Mouse (Mus musculus): Measurements from ENCODE around the gene 2310034G01Rik.

The 2310034G01Rik gene

DNA sequence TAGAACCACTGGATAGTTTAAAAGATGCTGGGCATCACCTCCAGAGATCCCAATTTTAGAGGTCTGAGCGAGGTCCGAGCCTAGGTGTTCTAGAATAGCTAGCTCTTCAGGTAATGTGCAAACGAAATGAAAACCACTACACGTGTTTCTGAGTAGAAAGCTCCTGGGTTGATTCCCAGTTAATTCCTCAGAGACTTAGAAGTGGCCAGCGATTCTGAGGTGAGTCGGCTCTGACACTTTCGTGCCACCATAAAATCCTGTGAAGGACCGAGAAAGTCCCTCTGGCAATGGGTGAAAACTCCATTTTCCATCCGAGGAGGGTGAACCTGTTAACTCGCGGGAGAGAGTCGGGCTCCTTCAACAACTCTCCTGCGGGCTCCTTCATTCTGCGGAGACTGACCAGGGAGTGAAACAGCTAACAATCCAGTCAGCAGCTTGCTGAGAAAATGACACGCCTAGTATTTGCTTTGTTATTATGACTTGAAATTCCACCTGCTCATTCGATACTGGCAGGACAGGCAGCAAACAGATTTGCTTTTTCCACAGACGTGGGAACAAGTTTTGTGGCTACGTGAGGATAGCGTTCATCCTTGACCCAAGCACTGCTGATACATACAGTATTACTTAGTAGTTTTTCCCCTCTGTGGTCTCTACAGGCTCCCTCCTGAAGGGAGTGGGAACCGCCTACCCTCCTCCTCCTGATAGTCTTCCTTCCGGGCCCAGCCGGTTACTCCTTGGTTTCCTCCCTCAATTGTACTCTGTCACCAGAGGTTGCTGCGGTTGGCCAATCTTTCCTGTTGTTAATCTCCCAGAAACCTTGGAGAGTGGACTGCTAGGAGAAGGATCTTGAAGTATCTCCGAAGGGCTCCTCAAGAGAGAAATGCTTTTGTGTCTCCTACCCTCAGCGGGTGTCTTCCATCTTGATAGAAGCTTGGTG is 7.5 kb upstream of the 2310034G01Rik start:
- peak; percentile 45 for DNase-seq

DNA sequence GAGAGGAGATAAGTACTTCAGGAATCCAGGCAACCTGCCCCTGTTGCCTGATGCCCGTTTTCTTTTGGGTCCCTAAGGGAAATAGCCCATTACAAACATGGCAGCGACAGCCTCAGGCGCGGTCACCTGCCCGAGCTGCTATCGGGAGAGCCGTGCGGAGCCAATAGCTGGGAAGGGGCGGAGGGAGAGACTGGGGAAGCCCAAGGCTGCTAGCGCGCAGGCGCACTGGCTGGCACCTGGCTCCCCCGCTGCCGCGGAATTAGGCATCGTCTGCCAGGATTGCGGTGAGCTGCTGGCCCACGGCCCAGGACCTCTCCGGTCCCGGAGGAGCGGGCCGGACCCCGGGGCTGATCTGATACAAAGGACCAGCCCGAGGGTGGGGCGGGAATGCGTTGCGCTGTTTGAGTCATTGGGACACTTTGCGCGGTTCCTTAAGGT is 6.6 kb upstream of the 2310034G01Rik start:
- DNase-seq, result peak; percentile 87

DNA sequence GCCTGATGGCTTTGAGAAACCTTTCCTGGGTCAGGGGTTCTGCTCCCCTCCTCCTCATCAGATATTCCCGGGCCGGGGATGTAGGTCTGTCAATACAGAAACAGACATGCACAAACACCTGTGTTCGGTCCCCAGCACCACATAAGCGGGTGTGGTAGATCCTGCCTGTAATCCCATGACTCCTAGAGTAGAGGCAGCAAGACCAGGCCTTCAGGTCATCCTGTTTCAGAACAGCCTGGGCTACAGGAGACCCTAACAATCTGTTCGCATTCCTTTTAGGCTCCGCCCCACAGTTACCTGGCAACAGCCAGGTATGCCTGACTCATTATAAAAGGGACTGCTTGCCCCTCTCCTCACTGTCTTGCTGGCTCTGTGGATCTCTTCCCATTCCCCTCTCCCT is 552 bp downstream of the 2310034G01Rik start:
- no peak for DNase-seq

DNA sequence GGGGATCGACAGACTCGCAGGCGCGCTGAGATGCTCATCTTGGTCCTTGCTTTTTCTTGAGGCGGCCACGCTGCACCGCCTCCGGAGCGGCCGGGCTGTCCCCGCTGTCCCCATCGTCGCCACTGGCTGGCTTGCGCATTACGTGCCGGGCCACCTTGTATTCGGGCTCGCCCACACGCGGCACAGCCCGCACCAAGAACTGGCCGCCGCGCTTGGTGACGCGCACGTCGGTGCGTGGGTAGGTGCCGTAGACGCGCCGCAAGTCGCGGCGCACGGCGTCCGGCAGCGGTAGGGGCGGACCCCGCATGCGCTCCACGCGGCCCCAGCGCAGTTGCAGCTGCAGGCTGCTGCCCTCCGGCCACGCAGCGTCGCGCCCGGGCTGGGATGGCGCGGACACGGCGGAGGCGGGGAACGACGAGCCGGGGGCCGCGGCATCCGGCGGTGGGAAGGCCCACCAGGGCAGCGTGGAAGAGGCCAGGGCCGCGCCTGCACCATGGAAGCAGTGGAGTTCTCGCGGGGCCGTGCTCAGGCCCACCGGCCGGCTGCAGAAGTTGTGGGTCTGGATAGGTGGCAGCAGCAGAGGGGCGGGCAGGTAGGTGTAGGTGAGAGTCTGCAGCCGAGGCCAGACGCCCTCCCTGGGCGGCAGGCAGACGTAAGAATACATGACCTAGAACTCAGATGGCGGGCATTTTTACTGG is 1.2 kb downstream of the 2310034G01Rik start:
- peak; percentile 79 for DNase-seq

DNA sequence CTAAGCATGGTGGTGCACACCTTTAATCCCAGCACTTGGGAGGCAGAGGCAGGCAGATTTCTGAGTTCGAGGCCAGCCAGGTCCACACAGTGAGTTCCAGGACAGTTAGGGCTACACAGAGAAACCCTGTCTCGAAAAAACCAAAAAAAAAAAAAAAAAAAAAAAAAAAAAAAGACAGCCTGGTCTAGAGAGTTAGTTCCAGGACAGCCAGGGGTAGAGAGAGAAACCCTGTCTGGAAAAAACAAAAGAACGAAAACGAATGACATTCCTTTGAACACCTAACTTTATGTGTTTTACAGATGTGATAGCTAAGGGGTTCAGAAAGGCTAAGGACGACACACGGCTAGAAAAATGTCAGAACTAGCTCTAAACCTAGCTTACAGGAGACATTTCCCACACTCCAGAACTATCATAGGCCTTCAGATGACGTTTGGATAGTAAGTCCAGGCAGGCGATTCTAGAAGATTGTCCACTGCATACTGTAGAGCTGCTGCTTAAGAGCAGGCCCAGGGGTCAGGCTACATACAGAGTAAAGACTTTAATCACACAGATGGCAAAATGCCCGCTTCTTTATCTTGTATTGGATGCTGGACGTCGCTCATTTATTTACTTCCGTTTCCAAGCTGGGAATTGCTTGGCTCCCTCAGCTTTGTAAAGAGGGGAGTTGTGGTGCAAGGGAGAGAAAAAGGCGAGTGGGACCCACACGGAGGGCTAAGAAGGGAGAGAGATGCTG is 2.0 kb downstream of the 2310034G01Rik start:
- no peak for DNase-seq

DNA sequence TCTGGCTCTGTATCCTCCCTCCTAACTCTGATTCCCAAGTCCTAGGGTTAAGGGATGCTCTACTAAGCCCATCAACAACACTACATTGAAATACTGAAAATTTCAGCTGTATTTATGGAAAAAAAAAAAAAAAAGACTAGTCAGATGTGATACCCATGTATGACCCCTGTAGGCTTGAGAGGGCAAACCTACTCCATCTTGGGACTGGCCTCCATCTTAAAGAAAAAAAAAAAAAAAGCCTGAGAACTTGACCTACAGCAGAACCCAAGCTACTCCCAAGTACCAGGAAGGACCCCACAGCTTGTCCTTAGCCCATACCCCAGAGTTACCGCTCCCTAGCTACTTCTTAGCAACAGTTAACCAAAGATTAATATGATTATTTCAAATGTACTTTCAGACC is 3.0 kb downstream of the 2310034G01Rik start:
- no peak for DNase-seq

DNA sequence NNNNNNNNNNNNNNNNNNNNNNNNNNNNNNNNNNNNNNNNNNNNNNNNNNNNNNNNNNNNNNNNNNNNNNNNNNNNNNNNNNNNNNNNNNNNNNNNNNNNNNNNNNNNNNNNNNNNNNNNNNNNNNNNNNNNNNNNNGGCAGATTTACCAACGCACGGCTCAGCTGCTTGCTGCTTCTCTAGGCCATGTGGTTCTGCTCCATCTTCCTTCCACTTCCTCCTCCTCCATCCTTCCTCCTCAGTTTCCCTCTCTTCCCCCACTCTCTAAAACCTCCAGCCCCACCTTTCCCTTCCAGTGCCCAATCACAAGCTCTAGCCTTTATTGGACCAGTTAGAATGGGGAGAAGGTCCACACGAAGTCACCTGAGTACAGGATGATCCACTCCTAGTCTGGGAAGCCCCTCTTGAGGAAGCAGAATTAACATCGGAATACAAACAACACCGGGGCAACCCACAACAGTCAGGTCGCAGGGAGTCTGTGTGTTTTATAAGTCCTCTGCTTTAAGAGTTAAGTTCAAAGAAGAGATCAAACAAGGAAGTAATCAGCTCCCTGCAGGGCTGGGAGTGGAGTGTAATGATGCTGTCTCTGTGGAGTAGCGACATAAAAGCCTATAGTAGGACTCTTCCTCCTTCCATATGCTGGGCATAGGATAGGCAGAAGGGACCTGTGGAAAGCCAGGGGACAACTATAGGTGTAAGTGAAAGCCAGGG is 5.2 kb downstream of the 2310034G01Rik start:
- DNase-seq, result no peak

DNA sequence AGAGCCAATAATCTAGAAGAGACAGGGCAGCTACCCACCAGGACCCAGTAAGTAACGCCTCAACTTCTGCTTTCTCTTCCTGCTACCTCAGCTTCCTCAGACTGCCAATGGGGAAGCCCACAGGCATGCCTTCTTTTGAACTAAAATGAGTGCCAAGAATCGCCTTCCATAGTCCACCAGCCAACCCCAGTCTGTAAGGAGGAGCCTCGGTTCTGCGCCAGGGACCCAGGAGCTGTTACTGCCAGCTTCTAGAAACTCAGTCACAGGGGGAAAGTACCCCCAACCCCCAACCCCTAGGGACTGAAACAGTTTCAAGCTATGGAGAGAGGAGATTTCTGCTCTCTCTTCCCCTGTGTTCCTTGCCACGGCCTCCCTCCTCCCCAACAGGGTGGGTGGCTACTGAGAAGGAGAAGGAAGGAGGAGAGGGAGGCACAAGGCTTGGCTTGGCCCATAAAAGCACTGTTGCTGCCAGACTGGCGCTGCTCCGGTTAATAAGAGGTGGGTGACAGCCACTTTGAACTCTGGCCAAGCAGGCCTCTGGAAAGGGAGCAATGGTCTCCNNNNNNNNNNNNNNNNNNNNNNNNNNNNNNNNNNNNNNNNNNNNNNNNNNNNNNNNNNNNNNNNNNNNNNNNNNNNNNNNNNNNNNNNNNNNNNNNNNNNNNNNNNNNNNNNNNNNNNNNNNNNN is 10.7 kb downstream of the 2310034G01Rik start:
- peak; percentile 80 for DNase-seq

DNA sequence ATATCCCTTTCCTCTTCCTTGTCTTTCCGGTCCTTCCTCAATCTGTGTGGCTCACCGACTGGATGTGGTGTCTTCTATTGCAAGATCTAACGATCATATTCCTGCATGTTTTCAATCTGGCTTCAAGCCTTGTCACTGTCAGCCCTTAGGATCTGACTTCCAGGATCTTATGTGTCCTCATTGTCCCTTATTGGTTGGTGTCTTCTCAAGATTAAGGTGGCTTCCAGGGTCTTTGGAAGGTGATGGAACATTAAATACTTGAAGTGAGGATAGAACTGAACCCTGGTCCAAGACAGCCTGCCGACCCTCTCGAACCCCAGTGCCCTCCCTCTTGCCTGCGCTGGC is 11.2 kb downstream of the 2310034G01Rik start:
- no peak for DNase-seq

DNA sequence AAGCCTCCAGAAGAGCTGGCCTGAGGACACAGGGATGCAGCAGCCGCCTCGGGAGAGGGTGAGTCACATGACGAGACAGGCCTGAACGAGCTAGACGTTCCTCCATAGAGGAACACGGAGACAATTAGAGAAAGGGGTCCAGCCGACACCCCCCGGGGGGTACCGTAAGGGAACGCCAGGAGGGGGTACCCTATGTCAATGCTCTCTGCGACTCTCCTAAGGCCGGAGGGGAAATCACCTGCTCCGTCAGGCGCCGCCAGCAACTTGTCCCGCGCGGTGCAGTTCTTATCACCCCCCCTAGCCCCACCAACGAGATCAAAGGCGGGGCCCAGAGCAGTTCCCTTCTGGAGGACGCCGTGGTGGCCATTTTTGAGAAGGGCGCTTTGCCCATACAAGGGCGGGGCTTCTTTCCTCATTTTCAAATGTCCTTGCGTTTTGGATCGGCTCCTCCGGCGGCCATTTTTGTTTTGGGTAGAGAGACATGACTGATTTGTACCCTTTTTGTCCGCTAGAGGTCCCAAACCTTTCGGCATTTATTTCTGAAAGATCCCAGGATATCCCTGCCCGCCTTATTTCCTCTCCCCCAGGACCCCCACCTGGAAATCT is 11.7 kb downstream of the 2310034G01Rik start, which contains the start of gene Cuedc2:
Gene Cuedc2 (minus strand): TSS at position 372 of the 606 bp plus-strand sequence.
- DNase-seq, result peak; percentile 98

DNA sequence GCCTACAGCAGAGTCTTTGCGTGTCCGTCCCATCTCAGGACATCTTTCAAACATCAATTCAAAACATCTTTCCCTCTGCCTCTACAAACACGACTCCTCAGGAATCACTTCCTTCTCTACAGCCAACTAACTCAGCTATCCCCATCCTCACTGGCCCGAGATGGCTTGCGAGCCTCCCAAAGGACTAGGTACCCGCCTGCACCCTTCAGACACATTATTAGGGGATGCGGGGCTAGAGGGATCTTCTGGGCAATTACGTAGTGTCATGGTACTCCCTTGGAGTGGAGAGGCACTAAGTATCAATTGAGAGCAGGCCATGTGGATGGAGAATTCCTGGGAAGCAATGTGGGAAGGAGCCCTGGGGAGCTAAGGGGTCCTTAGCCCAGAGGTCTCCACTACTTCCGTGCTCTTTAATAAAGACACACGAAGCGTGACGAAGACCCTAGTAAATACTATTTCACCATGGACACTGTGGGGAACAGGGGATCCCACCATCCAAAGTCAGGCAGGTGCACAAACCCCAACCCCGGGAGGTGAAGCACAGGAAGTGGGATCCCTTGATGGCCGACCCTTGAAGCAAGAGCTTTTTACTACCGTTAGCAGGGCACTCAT is 12.3 kb downstream of the 2310034G01Rik start:
- no peak for DNase-seq

DNA sequence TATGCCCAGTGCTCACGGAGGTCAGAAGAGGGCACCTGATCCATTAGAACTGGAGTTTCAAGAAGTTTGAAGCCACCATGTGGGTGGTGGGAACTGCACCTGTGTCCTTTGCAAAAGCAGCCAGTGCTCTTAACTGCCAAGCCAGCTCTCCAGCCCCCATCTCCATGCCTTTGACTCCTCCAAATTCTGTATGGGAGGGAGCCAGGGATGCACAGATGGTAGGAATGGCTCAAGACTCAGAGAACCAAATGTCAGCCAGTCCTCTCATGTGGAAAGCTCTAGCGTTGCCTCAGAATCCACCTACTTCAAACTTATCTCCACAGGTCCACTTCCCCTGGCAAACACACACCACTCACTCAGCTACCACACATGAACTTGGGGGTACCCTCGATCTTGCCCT is 16.2 kb downstream of the 2310034G01Rik start:
- no peak for DNase-seq

DNA sequence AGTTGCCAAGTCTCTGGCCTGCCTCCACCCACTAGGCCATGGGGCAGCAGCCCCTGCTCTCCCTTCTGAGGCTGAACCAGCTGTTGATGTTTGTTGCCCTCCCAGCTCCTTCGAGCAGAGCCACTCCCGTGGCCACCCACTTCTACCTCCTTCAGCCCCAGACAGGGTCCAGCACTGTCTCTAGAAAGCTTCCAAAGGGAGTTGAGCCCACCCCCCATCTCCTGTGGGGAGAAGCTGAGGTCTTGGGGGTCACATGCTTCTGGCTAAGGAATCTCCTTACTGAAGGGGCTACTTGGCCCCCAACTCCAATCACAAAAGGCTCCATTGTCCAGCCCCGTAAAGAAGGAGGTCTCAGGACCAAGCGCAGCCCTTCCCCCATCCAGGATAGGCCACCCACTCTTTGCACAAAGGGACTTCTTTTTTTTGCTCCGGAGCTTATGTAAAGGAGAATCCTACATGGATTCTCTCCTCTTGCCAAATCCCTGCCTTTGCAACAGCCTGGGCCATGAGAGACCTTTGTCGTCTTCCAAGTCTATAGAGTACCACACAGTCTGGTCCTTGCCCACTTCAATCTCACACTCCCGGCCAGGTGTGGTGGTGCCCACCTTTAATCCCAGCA is 17.3 kb downstream of the 2310034G01Rik start:
- DNase-seq, result no peak

DNA sequence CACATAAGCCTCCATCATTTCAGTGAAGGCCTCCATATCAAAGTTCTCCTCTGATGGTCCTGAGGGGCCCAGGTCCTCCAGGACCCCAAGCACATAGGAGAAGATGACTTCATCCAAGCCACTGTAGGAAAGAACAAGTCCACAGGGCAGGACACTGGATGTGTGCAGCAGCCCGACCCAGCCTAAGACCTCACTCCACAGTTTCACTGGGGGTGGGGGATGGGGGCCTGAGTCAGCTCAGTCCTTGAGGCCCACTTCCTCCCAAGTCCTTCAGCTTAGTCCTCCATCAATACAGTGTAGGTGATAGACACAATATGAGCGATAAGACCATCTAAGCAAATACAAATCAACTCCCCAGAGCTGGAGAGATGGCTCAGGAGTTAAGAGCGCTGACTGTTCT is 18.2 kb downstream of the 2310034G01Rik start:
- DNase-seq, result no peak

DNA sequence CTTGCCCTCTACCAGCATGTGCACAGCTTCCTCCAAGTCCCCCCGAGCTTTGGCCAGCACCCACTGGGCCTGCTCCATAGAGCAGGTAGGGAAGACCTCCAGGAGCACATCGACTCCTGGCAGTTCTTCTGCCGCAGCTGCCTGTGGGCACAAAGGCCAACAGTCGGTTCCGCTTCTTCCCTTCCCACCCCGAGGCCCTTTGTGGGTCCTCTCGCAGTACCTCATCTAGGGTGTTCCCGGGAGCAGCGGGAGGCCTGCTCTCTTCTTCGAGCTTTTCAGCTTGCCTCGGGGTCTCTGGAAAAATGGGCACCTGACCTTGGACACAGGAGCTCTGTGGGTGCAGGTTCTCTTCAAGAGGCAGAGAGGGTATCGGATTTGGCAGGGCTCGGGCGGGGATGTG is 18.8 kb downstream of the 2310034G01Rik start:
- no peak for DNase-seq

DNA sequence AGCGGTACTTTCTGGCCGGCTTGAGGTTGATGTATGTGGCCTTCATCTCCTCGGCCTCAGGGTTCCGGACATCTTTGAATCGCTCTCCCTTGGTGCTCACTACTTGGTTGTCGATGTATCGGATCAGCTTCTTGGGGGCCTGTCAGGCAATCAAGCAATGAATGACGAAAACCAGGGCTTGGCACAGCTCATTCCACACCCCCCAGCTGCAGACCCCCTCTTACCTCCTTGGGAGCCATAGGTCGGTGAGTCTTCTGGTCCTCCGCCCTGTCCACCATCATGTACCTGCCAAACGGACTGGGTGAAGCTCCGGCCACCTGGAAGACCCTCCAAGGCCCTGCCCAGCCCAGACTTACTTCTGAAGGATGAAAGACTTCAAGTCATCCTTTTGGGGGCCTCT is 19.4 kb downstream of the 2310034G01Rik start:
- DNase-seq, result no peak

DNA sequence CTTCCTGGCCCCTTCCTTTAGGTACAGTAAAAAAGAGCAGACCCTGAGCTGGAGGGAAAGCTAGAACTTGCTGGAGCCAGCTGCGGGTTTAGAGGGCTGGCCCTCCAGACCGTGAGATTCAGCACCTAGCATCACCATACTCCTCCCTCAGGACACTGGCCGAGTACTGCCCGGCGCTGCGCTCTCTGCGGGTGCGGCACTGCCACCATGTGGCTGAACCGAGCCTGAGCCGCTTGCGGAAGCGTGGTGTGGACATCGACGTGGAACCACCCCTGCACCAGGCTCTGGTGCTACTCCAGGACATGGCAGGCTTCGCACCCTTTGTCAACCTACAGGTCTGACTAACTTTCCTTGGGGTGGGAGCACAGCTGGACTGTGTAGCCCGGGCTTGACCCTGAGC is 20.2 kb downstream of the 2310034G01Rik start:
- DNase-seq, result peak; percentile 92

DNA sequence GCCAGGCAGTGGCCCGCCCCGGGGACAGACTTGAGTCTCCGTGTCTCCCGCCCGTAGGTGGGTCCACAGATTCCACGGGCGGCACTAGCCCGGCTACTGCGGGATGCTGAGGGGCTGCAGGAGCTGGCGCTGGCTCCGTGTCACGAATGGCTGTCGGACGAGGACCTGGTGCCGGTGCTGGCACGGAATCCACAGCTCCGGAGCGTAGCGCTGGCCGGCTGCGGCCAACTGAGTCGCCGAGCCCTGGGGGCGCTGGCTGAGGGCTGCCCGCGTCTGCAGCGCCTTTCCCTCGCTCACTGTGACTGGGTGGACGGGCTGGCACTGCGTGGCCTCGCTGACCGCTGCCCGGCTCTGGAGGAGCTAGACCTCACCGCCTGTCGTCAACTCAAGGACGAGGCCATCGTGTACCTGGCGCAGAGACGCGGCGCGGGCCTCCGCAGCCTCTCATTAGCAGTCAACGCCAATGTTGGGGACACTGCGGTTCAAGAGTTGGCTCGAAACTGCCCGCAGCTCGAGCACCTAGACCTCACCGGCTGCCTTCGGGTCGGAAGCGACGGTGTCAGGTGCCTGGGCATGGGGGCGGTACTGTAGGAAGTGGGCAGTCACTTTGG is 21.0 kb downstream of the 2310034G01Rik start:
- DNase-seq, result no peak

DNA sequence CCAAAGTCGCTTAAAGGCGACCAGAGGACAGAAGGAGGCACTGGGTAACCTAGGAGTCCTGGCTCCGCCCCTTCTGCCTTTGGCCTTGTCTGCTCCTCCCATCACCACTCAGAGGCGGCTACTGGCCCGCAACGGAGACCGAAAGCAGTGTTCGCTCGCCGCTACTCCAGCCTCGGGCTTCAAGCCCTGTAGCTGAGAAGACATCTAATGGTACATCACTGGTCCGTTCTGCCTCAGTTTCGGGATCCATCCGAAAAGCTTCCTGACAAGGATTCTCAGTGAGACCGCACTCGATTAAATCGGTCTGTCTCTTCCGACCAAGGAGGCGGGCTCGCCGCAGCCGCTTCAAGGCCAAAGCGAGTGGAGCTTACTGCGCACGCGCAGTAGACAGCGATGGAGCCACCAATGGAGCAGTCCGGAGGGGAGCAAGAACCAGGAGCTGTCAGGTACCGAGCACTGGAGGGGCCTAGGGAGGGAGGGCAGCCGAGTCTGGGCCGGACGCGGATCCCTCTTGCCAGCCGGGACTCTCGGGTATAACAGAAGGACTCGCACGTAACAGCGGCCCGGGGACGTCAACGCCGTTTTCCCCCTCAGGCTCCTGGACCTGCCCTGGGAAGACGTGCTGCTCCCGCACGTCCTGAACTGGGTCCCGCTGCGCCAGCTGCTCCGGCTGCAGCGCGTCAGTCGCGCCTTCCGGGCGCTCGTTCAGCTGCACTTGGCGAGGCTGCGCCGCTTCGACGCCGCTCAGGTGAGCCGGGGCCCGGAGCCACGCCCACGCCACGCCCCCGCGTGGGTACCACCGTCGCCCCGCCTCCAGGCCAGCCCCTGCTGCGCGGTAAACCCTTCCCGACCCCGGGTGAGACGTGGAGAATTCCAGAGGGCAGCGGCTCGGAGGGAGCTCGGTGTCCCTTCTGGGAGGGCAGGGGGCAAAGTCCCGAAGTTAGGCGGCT is 21.7 kb downstream of the 2310034G01Rik start, which contains the start of gene Fbxl15:
Gene Fbxl15 (plus strand): TSS at position 104 of the 950 bp plus-strand sequence.
- peak; percentile 96 for DNase-seq

All from lung, postnatal 10 days (tissue).